Mouse (Mus musculus) lung, embryonic 16.5 days (tissue): Measurements from ENCODE around the gene Foxp4. TPM values are rescaled to one million over a fixed set of nuclear protein-coding genes. Genes with fewer than 3 reads are reported as not detected.
A peak's percentile ranks its signal among the peaks of the same experiment; 100 is the strongest.

Experiments
- ATAC-seq: fragments of 200-750 bp; cut with Nextera tagmentation; 2 replicates; pipeline ENCODE4 v1.8.0; 2017; ENCODE audit warnings: low read depth, mild to moderate bottlenecking, moderate library complexity
- H3K27ac ChIP-seq: fragments of 300-500 bp; sonication (generic); 2 replicates; pipeline ENCODE4 v1.5.1; 2014; ENCODE audit warnings: mild to moderate bottlenecking, control low read depth, low read length
- H3K27me3 ChIP-seq: fragments of 300-500 bp; sonication (generic); 2 replicates; pipeline ENCODE4 v1.6.1; 2014; ENCODE audit warnings: low read depth, low read length, mixed read lengths; ENCODE audit not compliant: control insufficient read depth, insufficient read depth
- H3K36me3 ChIP-seq: fragments of 300-500 bp; sonication (generic); 2 replicates; pipeline ENCODE4 v1.6.1; 2014; ENCODE audit warnings: low read length; ENCODE audit not compliant: control insufficient read depth, insufficient read depth
- H3K4me1 ChIP-seq: fragments of 300-500 bp; sonication (generic); replicated peaks from 2 replicates; pipeline ENCODE4 v1.6.1; 2014; ENCODE audit warnings: low read length, mixed read lengths; ENCODE audit not compliant: control insufficient read depth, insufficient read depth
- H3K4me2 ChIP-seq: fragments of 300-500 bp; sonication (generic); 2 replicates; pipeline ENCODE4 v1.6.1; 2014; ENCODE audit warnings: low read depth, low read length, control low read depth
- H3K4me3 ChIP-seq: fragments of 300-500 bp; sonication (generic); 2 replicates; pipeline ENCODE4 v1.5.1; 2014; ENCODE audit warnings: mild to moderate bottlenecking, low read length, control low read depth
- H3K9ac ChIP-seq: fragments of 300-500 bp; sonication (generic); 2 replicates; pipeline ENCODE4 v1.6.1; 2014; ENCODE audit warnings: low read length, control low read depth
- H3K9me3 ChIP-seq: fragments of 300-500 bp; sonication (generic); 2 replicates; pipeline ENCODE4 v1.6.1; 2016; ENCODE audit warnings: low read length; ENCODE audit not compliant: control insufficient read depth
- WGBS: fragments of 180-500 bp; shearing (Covaris S2); extraction: QIAGEN DNeasy Blood & Tissue Kit; methylation state at CpG from one replicate; pipeline ENCODE4 v1.1.7; 2014; 5-methylcytosine and 5-hydroxymethylcytosine counted together
- polyA plus RNA-seq: library from polyadenylated mRNA; unstranded; fragments of >200 nt; fragmentation: Nextera tagmentation; extraction: Ambion mirVana; gene quantifications from 2 replicates; pipeline ENCODE4 v1.2.1, GENCODE M21; 2015

The Foxp4 gene
- polyA plus RNA-seq, 1 experiment from 2014 or later = 13.6 TPM

DNA sequence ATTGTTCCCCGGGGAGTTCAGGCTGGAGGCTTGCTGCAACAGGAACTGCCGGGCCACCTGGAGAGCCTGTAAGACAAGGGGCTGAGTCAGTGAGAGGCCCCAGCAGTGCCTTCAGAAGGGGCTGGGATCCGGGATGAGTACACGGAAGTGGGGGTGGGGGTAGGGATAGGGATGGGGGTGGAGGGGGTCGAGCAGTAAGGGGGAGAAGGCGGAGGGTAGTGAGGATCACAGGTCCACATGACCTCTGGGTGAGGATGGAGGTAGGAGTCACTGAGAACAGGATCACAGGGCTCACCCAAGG lies 36.3 kb downstream of the Foxp4 start:
- H3K9me3 ChIP-seq = no peaks in the 10 kb centered on the region
- H3K9ac ChIP-seq = no peak overlapping the region
- H3K4me2 ChIP-seq = no peak overlapping the region
- 16% methylated on average over 6 of the region's 6 CpGs for WGBS
- H3K4me3 ChIP-seq = no peak overlapping the region
- H3K27me3 ChIP-seq = no peaks in the 10 kb centered on the region
- ATAC-seq = peak; percentile 21
- peaks cover 44% of the 10 kb centered on the region for H3K4me1 ChIP-seq
- peak overlapping the region; percentile 44; the same call in 1 of the 2 replicates for H3K27ac ChIP-seq
- H3K36me3 ChIP-seq = peaks cover 7% of the 10 kb centered on the region

- Histone ChIP-seq H3K36me3 (peaks cover 7% of the 10 kb centered on the region), H3K27ac (peak overlapping the region; percentile 44; the same call in 1 of the 2 replicates), H3K4me3 (no peak overlapping the region), H3K4me2 (no peak overlapping the region; the same call in 1 of the 2 replicates), H3K9ac (no peak overlapping the region), H3K4me1 (peaks cover 44% of the 10 kb centered on the region), H3K9me3 (no peaks in the 10 kb centered on the region), H3K27me3 (no peaks in the 10 kb centered on the region)
- 24% methylated on average over 12 of the region's 13 CpGs for WGBS
- ATAC-seq = peak; percentile 41; the same call in 1 of the 2 replicates
These were observed 36.9 kb downstream of the Foxp4 start for GRCm38 (mm10) chr17:47887381-47888154.

DNA sequence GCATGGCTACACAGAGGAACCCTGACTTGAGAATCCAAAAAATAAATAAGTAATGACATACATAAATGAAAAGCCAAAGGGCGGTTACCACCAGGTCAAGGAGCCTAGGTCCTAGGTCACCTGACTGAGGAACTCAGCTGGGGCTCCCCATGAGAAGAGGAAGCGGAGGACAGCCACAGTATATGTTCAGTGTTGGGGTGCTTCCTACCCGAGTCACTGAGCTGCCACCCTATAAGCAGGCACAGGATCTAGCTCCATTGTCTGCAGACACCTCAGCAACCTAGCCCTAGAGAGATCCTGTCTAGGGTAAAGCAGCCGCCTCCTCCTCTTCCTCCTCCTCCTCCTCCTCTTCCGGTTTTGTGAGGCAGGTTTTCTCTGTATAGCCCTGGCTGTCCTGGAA lies 41.3 kb downstream of the Foxp4 start:
- no peak overlapping the region for H3K9ac ChIP-seq
- H3K27ac ChIP-seq = no peak overlapping the region
- no peak overlapping the region for H3K4me3 ChIP-seq
- ATAC-seq = no peak
- H3K4me2 ChIP-seq = no peak overlapping the region
- peaks cover 35% of the 10 kb centered on the region for H3K4me1 ChIP-seq
- H3K36me3 ChIP-seq = peaks cover 14% of the 10 kb centered on the region
- H3K27me3 ChIP-seq = no peaks in the 10 kb centered on the region
- H3K9me3 ChIP-seq = no peaks in the 10 kb centered on the region
- WGBS = 74% methylated on average over 5 of the region's 5 CpGs

DNA sequence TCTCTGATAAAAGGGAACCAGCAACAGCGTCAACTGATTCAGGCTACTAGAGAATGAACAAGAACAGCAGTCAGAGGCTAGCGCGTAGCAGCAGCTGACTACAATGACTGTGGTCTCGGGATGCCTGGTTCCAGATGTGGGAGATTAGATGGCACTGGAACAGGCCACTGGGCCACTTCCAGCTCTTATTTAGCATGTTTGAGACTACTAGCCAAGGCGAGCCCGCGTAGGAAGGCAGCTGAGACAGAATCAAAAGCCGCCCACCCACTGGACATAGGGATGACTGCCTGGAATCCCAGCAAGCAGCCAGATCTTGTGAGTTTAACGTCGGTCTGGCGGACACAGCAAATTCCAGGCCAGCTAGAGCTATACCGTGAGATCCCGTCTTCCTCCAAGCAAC lies 43.1 kb downstream of the Foxp4 start:
- no peaks in the 10 kb centered on the region for H3K27me3 ChIP-seq
- no peak overlapping the region for H3K4me3 ChIP-seq
- no peak overlapping the region for H3K4me2 ChIP-seq
- ATAC-seq = no peak
- H3K27ac ChIP-seq = no peak overlapping the region
- H3K9ac ChIP-seq = no peak overlapping the region
- peaks cover 16% of the 10 kb centered on the region for H3K36me3 ChIP-seq
- WGBS = 61% methylated on average over 13 of the region's 13 CpGs
- H3K4me1 ChIP-seq = peaks cover 22% of the 10 kb centered on the region
- H3K9me3 ChIP-seq = no peaks in the 10 kb centered on the region

GRCm38 (mm10) chr17:47879207-47879606 lies 45.2 kb downstream of the Foxp4 start:
- peak; percentile 40; the same call in 1 of the 2 replicates for ATAC-seq
- H3K36me3 ChIP-seq = peaks cover 22% of the 10 kb centered on the region
- no peak overlapping the region for H3K4me2 ChIP-seq
- peaks cover 22% of the 10 kb centered on the region for H3K4me1 ChIP-seq
- no peak overlapping the region for H3K27ac ChIP-seq
- no peak overlapping the region for H3K4me3 ChIP-seq
- H3K27me3 ChIP-seq = no peaks in the 10 kb centered on the region
- no peak overlapping the region for H3K9ac ChIP-seq
- WGBS = 30% methylated on average over 3 of the region's 3 CpGs
- H3K9me3 ChIP-seq = no peaks in the 10 kb centered on the region

DNA sequence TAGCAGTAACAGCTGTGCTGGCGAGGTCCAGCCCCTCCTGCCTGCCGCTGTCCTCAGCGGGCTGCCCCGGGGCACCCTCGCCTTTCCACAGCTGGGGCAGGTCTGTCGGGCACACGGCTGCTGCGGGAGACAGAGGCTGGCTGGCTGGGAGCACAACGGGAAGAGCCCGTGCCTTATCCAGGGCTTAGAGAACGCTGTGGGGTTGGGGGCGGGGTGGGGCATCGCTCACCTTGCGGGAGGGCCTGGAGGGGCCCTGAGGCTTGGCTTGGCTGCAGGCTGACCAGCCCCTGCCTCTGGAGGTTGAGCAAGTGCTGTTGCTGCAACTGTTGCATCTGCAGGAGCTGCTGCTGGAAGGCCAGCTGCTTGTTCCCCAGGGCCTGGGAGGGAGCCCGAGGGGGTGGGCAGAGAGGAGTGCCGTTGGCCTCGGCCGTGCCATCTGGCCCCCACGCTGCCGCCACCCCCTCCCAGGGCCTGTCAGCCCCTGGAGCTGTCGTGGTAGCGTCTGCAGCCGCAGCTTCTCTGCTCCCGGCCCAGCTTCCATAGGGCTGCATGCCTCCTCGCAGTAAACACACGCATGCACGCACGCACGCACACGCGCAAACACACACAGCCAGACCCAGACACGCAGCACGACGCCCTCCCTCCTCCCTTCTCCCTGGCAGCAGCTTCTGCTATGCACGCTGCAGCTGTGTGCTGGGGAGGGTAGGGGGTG lies 45.9 kb downstream of the Foxp4 start:
- H3K9ac ChIP-seq = 0 out of 2 replicates have a peak overlapping the region, but pooled peaks have one; percentile 9
- peaks cover 19% of the 10 kb centered on the region; the same call in 1 of the 2 replicates for H3K36me3 ChIP-seq
- ATAC-seq = peak; percentile 60
- H3K4me1 ChIP-seq = peaks cover 27% of the 10 kb centered on the region
- peak overlapping the region; percentile 7; the same call in 1 of the 2 replicates for H3K4me2 ChIP-seq
- no peaks in the 10 kb centered on the region for H3K27me3 ChIP-seq
- H3K27ac ChIP-seq = 0 out of 2 replicates have a peak overlapping the region, but pooled peaks have one; percentile 42
- H3K4me3 ChIP-seq = no peak overlapping the region
- 36% methylated on average over 35 of the region's 35 CpGs for WGBS
- no peaks in the 10 kb centered on the region for H3K9me3 ChIP-seq

GRCm38 (mm10) chr17:47877715-47878377 lies 46.6 kb downstream of the Foxp4 start:
- no peak overlapping the region for H3K4me2 ChIP-seq
- H3K36me3 ChIP-seq = peaks cover 23% of the 10 kb centered on the region; the same call in 1 of the 2 replicates
- no peak overlapping the region for H3K9ac ChIP-seq
- WGBS = 47% methylated on average over 10 of the region's 10 CpGs
- no peaks in the 10 kb centered on the region for H3K9me3 ChIP-seq
- no peak overlapping the region for H3K4me3 ChIP-seq
- H3K27ac ChIP-seq = no peak overlapping the region
- peak; percentile 6; the same call in 1 of the 2 replicates for ATAC-seq
- H3K27me3 ChIP-seq = no peaks in the 10 kb centered on the region
- H3K4me1 ChIP-seq = peaks cover 31% of the 10 kb centered on the region

DNA sequence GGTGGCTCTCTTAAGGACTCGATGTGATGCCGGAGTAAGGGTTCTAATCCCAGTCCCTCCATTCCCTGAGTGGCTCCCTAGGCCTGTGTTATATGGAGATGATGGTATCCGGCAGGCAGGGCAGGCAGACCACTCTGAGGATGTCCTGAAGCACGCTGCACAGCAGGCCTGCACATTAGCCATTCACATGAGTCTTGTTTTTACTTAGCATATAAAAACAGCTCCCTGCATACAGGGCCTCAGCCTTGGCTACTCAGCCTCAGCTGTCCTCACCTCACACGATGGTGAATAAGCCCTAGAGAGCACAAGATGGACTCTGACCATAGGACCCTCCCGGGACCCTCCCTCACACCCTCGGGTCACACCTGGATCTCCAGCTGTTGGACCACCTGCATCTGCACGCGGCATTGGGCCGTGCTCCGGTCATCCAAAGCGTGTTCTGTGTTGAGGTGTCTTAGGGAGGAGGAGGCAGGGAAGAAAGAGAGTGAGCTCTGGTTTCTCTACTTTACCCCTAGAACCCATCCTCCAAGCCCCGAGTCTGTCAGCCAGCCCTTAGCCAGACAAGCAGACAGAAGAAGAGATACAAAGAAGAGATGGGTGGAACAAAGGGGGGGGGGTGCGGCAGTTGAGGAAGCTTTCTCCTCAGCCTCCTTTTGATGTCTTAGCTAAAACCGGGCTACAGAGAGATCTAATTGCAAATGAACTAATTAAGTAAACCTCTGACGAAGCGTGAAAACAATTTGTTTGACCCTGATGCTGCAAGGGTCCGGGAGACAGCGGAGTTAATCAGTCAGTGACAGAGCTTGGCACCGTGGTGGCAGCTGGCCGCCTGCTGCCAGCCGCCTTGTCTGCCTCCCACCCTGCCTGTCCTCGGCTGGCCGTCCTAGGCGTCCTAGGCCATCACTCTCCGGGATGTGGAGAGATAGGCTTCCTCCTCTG lies 47.4 kb downstream of the Foxp4 start:
- no peak for ATAC-seq
- Histone ChIP-seq H3K9ac (no peak overlapping the region), H3K4me1 (peaks cover 29% of the 10 kb centered on the region), H3K4me2 (no peak overlapping the region), H3K36me3 (peaks cover 27% of the 10 kb centered on the region; the same call in 1 of the 2 replicates), H3K4me3 (no peak overlapping the region), H3K27ac (no peak overlapping the region), H3K27me3 (no peaks in the 10 kb centered on the region), H3K9me3 (no peaks in the 10 kb centered on the region)
- 62% methylated on average over 26 of the region's 26 CpGs for WGBS
